ENCODE assay signal across 22 mouse cellular contexts in genomic region chr9:74856578-74857507, GRCm38 (mm10). TPM values are rescaled to one million over a fixed set of nuclear protein-coding genes. Genes with fewer than 3 reads are reported as not detected.
DNase-seq lines count a peak whose midpoint lies in the region; ATAC-seq lines count a peak whose summit lies in the region.
"Had no signal": no experiment of that assay in that cellular context is flagged by ENCODE, and none has a peak within 500 bp of the region (broad histone marks: within the 10 kb centered on the region; RNA-seq: fewer than 3 reads in every experiment).

No protein-coding gene starts in this region.

- H3K4me1 ChIP-seq in hindbrain, embryonic 10.5 days (replicated peaks) = peaks cover 53% of the 10 kb centered on the region
- peaks cover 22% of the 10 kb centered on the region for H3K4me1 ChIP-seq in hindbrain, embryonic 12.5 days
- peaks cover 14% of the 10 kb centered on the region for H3K4me1 ChIP-seq in neural tube, embryonic 15.5 days
- peaks cover 9% of the 10 kb centered on the region for H3K4me1 ChIP-seq in neural tube, embryonic 11.5 days (ENCODE audit: control insufficient read depth, insufficient read depth, low read length)

- H3K36me3 ChIP-seq in hindbrain, embryonic 10.5 days = no peaks in the 10 kb centered on the region
- H3K36me3 ChIP-seq in hindbrain, embryonic 12.5 days = no peaks in the 10 kb centered on the region
- no peaks in the 10 kb centered on the region for H3K36me3 ChIP-seq in neural tube, embryonic 15.5 days
- H3K36me3 ChIP-seq in neural tube, embryonic 11.5 days (ENCODE audit: control insufficient read depth, insufficient read depth, low read length) = no peaks in the 10 kb centered on the region
- H3K36me3 ChIP-seq: limb, embryonic 12.5 days; midbrain, embryonic 12.5 days; neural tube, embryonic 12.5 days had no signal

- H3K27ac ChIP-seq in hindbrain, embryonic 10.5 days = no peak overlapping the region
- H3K27ac ChIP-seq in hindbrain, embryonic 12.5 days = no peak overlapping the region
- H3K27ac ChIP-seq in neural tube, embryonic 15.5 days (replicated peaks) = no peak overlapping the region
- H3K27ac ChIP-seq in neural tube, embryonic 11.5 days (ENCODE audit: low read depth, low read length) = no peak overlapping the region
- H3K27ac ChIP-seq: gastrocnemius, adult 2 months; heart, adult 2 months; layer of hippocampus, adult 2 months; limb, embryonic 12.5 days; midbrain, embryonic 12.5 days; neural tube, embryonic 12.5 days had no signal

- no peak overlapping the region for H3K9ac ChIP-seq in hindbrain, embryonic 12.5 days
- no peak overlapping the region for H3K9ac ChIP-seq in neural tube, embryonic 15.5 days (replicated peaks)
- H3K9ac ChIP-seq in neural tube, embryonic 11.5 days (ENCODE audit: low read length) = no peak overlapping the region
- H3K9ac ChIP-seq: forebrain, postnatal 0 days; limb, embryonic 12.5 days; midbrain, embryonic 12.5 days; neural tube, embryonic 12.5 days had no signal

- no peak for ATAC-seq in hindbrain, embryonic 12.5 days (ENCODE audit: low FRiP score)
- ATAC-seq in neural tube, embryonic 15.5 days (ENCODE audit: low FRiP score) = no peak
- ATAC-seq in neural tube, embryonic 11.5 days (ENCODE audit: insufficient read depth, low FRiP score, low TSS enrichment) = no peak
- ATAC-seq in granulocyte monocyte progenitor cell, adult 5-6 weeks (replicated peaks; ENCODE audit: poor library complexity, severe bottlenecking) = no peak
- ATAC-seq: forebrain, postnatal 0 days; hindbrain, embryonic 16.5 days had no signal

- DNase-seq in hindbrain, embryonic 10.5 days (ENCODE audit: low spot score) = peak; percentile 61
- DNase-seq in neural tube, embryonic 10.5 days (ENCODE audit: extremely low spot score, low spot score) = peak; percentile 50
- peak; percentile 79 for DNase-seq in embryo, embryonic 10 days (ENCODE audit: low spot score)
- peak; percentile 56 for DNase-seq in neural tube, embryonic 11.5 days (ENCODE audit: low spot score)
- DNase-seq: adrenal gland, postnatal 36 days; B cell, adult 2 months; cerebellum, adult 9-10 months; forebrain, postnatal 0 days; gastrocnemius, adult 2 months; heart, adult 2 months; kidney, adult 18-20 months; kidney, postnatal 10 days; lung, postnatal 14 days had no signal

- no peaks in the 10 kb centered on the region for H3K9me3 ChIP-seq in hindbrain, embryonic 10.5 days
- H3K9me3 ChIP-seq in hindbrain, embryonic 12.5 days (replicated peaks) = no peaks in the 10 kb centered on the region
- H3K9me3 ChIP-seq in neural tube, embryonic 15.5 days (replicated peaks) = no peaks in the 10 kb centered on the region
- no peaks in the 10 kb centered on the region for H3K9me3 ChIP-seq in neural tube, embryonic 11.5 days (ENCODE audit: control insufficient read depth, low read length)
- H3K9me3 ChIP-seq: limb, embryonic 12.5 days; midbrain, embryonic 12.5 days; neural tube, embryonic 12.5 days had no signal

- peaks cover 100% of the 10 kb centered on the region for H3K27me3 ChIP-seq in hindbrain, embryonic 10.5 days (ENCODE audit: insufficient read depth, poor library complexity, severe bottlenecking)
- H3K27me3 ChIP-seq in hindbrain, embryonic 12.5 days = peaks cover 94% of the 10 kb centered on the region
- H3K27me3 ChIP-seq in neural tube, embryonic 15.5 days (replicated peaks) = peaks cover 91% of the 10 kb centered on the region
- H3K27me3 ChIP-seq in neural tube, embryonic 11.5 days (ENCODE audit: control insufficient read depth, insufficient read depth, low read length) = peaks cover 94% of the 10 kb centered on the region

- H3K4me3 ChIP-seq in hindbrain, embryonic 10.5 days = peak overlapping the region; percentile 26
- no peak overlapping the region for H3K4me3 ChIP-seq in hindbrain, embryonic 12.5 days
- H3K4me3 ChIP-seq in neural tube, embryonic 15.5 days (replicated peaks) = no peak overlapping the region
- H3K4me3 ChIP-seq in neural tube, embryonic 11.5 days (ENCODE audit: low read depth, low read length) = no peak overlapping the region
- H3K4me3 ChIP-seq: gastrocnemius, adult 2 months; heart, adult 2 months; layer of hippocampus, adult 2 months; limb, embryonic 12.5 days; midbrain, embryonic 12.5 days; neural tube, embryonic 12.5 days had no signal

- H3K4me2 ChIP-seq in hindbrain, embryonic 12.5 days (replicated peaks) = no peak overlapping the region
- no peak overlapping the region for H3K4me2 ChIP-seq in neural tube, embryonic 15.5 days
- H3K4me2 ChIP-seq in neural tube, embryonic 11.5 days (ENCODE audit: low read depth) = no peak overlapping the region
- H3K4me2 ChIP-seq: limb, embryonic 12.5 days; midbrain, embryonic 12.5 days; neural tube, embryonic 12.5 days had no signal

- 1% methylated on average over 28 of the region's 28 CpGs for WGBS in hindbrain, embryonic 10.5 days
- under 1% methylated on average over 28 of the region's 28 CpGs for WGBS in hindbrain, embryonic 12.5 days
- WGBS in neural tube, embryonic 15.5 days = 3% methylated on average over 28 of the region's 28 CpGs
- under 1% methylated on average over 28 of the region's 28 CpGs for WGBS in neural tube, embryonic 11.5 days

RNA-seq across cellular contexts. Expression of gene Onecut1, which starts 4.9 kb away (rescaled TPM):
- 10.8 and 12.2 TPM in 2 replicates for polyA plus RNA-seq in hindbrain, embryonic 10.5 days (2016; fragmentation: Nextera tagmentation; extraction: Ambion mirVana)
- 9.3 and 11.7 TPM in 2 replicates for polyA plus RNA-seq in hindbrain, embryonic 12.5 days (2016; fragmentation: Nextera tagmentation; extraction: Ambion mirVana)
- 2.6 and 3.5 TPM in 2 replicates for polyA plus RNA-seq in neural tube, embryonic 15.5 days (2015; fragmentation: Nextera tagmentation; extraction: Ambion mirVana)
- 8.6 and 10.1 TPM in 2 replicates for polyA plus RNA-seq in neural tube, embryonic 11.5 days (2014; fragmentation: Nextera tagmentation; extraction: Ambion mirVana)
- total RNA-seq in granulocyte monocyte progenitor cell, adult 5-6 weeks (2014; fragmentation: Nextera tagmentation) = not detected in 2 replicates
- total RNA-seq in granulocyte monocyte progenitor cell, adult 5-6 weeks (2017) = not detected in 2 replicates
- total RNA-seq: gastrocnemius, adult 2 months; heart, adult 2 months had no signal
- polyA plus RNA-seq: heart, adult 2 months; heart, postnatal 0 days had no signal
